Mouse (Mus musculus) colon, adult 2 months (tissue): ENCODE measurements around the gene Krt71. TPM values are rescaled to one million over a fixed set of nuclear protein-coding genes. Genes with fewer than 3 reads are reported as not detected.

Experiments
- polyA plus RNA-seq: library from polyadenylated mRNA; depleted of rRNA; stranded (reverse); fragments of >200 nt; gene quantifications from 2 replicates; pipeline ENCODE4 v1.2.3, GENCODE M21; 2012; rRNA removed

The Krt71 gene
- not detected in 2 replicates for polyA plus RNA-seq

DNA sequence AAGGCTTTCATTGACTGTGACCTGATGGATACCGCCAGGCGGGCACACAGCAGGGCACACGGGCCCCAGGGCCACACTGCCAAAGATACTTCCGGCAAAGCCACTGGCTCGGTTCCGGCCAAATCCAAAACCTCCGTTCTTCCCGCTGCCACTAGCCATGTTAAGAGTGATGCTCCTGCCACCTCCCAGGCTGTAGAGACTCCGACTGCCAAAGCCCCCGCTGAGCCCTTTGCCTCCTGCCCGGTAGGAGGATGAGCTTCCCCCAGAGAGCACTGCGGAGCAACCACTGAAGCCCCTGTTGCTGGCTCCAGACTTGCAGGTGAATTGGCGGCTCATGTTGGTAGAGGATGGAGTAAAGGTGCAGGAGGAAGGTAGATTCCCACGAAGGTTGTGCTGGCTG, at the start of gene Krt71:
Gene Krt71, minus strand, starts transcription at position 399 of the 400 bp plus-strand sequence.

DNA sequence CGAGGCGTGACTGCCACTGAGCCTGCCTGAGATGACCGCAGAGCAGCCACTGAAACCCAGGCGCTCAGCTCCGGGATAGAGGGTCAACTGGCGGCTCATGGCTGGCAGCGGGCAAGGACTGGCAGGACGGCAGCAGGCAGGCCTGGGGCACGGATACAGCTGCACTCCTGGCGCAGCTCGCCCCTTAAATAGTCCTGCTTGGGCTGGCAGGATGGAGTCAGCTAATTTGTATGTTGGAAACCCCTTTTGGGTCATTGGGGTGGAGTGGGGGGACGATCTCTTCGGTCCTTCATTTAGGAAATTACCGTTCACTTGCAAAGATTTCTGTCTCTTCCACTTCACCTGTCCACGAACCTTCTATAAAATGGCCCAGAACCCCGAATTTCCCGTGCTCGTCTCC, 43.5 kb upstream of the Krt71 start, which contains the start of gene Krt72:
Gene Krt72, minus strand, starts transcription at position 101 of the 400 bp plus-strand sequence.

DNA sequence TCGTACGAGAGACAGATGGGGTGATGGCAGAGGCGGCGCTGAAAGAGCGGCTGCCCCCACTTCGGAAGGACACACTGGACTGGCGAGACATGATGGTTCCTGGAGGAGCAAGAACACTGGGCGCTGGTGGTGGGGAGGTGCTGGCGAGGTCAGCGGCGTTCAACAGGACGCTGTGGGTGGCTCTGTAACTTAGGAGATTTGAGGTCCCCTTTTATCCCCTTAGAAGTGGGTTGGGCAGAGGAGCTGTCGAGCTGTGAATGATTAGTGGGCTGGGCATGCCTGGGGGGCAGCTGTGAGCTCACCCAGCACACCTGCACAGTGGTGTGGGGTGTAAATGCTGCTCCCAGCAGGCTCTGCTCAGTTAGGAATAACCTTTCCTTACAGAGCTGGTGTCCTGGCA, 30.2 kb downstream of the Krt71 start, which contains the start of gene Krt5:
Gene Krt5, minus strand, starts transcription at position 179 of the 400 bp plus-strand sequence.

DNA sequence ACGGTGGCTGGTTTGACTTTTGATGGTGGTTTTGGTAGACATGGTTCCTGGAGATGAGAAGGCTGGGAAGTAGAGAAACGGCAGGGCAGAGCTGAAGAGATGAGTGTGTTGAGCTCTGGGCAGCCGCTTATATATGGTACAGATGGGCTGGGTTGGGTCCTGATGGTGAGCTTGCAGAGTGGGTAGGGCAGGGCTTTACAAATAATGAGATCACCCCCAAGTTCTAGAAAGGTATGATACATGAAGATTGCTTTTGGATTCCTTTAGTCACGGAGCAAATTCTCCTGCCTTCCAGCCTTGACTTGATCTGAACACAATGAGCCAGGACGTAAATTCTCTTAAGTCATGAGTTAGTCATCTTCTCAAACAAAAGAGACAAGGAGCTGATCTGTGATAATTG, 48.7 kb downstream of the Krt71 start, which contains the start of gene Krt6a:
Gene Krt6a, minus strand, starts transcription at position 101 of the 400 bp plus-strand sequence.

Other genes with a start within 250 kb of the Krt71 start
- not detected in 2 replicates for gene Gm49425, start 225.8 kb downstream of the Krt71 start, polyA plus RNA-seq
- 1.0 and 1.2 TPM in 2 replicates for gene Krt84, start 210.3 kb downstream of the Krt71 start, polyA plus RNA-seq
- not detected in 2 replicates for gene Krt82, start 192.4 kb downstream of the Krt71 start, polyA plus RNA-seq
- gene Krt90, start 180.2 kb downstream of the Krt71 start, polyA plus RNA-seq, result 0.03 TPM in 1 of 2 replicates, not detected in the other
- not detected in 2 replicates for gene Krt75, start 169.2 kb downstream of the Krt71 start, polyA plus RNA-seq
- not detected in 2 replicates for gene Gm5414, start 114.9 kb downstream of the Krt71 start, polyA plus RNA-seq
- gene Gm5478, start 95.7 kb downstream of the Krt71 start, polyA plus RNA-seq, result not detected in 2 replicates
- not detected in 2 replicates for gene Krt6b, start 62.8 kb downstream of the Krt71 start, polyA plus RNA-seq
- 0.06 TPM in 1 of 2 replicates, not detected in the other for gene Krt6a, start 48.8 kb downstream of the Krt71 start, polyA plus RNA-seq
- gene Krt5, start 30.2 kb downstream of the Krt71 start, polyA plus RNA-seq, result 0.08 and 0.44 TPM in 2 replicates
- not detected in 2 replicates for gene Krt72, start 43.4 kb upstream of the Krt71 start, polyA plus RNA-seq
- gene Krt73, start 59.2 kb upstream of the Krt71 start, polyA plus RNA-seq, result not detected in 2 replicates
- 0.03 TPM in 1 of 2 replicates, not detected in the other for gene Krt2, start 75.1 kb upstream of the Krt71 start, polyA plus RNA-seq
- gene Krt1, start 107.7 kb upstream of the Krt71 start, polyA plus RNA-seq, result 0.24 TPM in 1 of 2 replicates, not detected in the other
- not detected in 2 replicates for gene Krt77, start 126.6 kb upstream of the Krt71 start, polyA plus RNA-seq
- gene Krt76, start 149.8 kb upstream of the Krt71 start, polyA plus RNA-seq, result not detected in 2 replicates
- not detected in 2 replicates for gene Krt4, start 181.6 kb upstream of the Krt71 start, polyA plus RNA-seq
- 0.15 and 0.23 TPM in 2 replicates for gene Krt79, start 197.2 kb upstream of the Krt71 start, polyA plus RNA-seq
- gene Krt78, start 211.2 kb upstream of the Krt71 start, polyA plus RNA-seq, result 0.15 and 0.17 TPM in 2 replicates